Mouse (Mus musculus) frontal cortex, postnatal 36 days (tissue): ENCODE measurements at regions not wholly inside any gene's neighbourhood (a gene's known extent, or its start where the extent isn't known, plus 50 kb on each side); places are given as distances from the start of the nearest gene placed in this dataset.
"Not testable (repeated sequence)": the region's sequence is repeated elsewhere in the genome, so short reads cannot be mapped to it uniquely, and the experiment has no call there.

ENCODE experiments used
- DNase-seq, 2 experiments: peaks; one replicate each; pipeline ENCODE4 v3.0.0; 2022; ENCODE audit warnings: low spot score in 2 of 2

DNA sequence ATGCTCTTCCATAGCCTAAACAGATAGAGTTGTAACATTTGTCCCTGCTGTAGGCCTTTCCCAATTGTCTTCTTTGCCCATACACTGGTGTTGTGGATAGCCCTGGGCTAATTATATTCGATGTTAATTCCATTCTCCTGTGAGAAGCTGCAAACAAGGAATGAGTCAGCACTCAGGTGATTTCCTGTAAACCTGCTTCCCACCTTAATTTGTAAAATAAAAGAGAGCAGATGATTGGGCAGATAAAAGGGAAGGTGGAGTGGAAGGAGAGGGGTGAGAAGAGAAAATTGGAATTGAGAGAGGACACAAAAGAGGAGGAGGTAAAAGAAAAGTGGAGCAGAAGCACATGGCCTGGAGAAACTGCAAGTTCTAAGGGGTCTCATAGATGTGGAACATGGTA is 102.8 kb downstream of the Gc start:
- not testable (repeated sequence) for DNase-seq

DNA sequence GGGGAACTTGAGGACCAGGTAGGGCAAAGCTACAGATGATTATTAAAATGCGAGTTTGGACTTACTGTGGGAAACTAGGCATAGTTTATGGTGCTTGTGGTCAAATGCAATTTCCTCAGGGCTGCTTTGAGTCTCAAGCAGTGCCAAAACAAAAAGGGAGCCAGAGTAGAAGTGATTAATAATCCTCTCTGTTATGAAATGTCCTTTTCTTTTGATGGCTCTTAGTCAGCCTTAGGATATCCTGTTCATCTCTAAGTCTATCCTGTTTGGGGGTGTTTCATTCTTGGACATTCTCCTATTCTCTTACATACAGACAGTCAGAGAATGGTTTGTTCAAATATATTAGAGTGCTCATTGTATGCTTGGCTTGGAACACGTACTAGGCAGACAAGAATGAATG is 109.9 kb downstream of the Gc start:
- DNase-seq = no peak

DNA sequence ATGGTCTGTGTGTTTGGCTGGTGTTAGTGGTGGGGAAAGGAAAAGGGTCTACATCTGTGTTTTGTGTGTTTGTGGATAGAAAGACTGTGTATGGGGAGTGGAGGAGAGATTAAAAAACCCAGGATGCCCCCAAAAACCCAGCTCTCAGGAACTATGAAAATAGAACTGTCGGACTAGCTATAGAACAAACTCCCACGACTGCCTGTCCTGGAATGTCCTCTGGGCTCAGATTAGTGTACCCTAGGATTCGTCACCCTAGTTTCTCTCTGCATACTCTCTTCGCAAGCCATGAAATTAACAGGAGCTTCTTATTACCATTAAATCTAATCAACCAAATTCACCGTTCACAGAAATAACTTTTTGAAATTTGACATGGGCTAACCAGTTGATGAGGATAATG is 117.2 kb downstream of the Gc start:
- peak in 1 of 2 experiments; percentile 1 for DNase-seq

DNA sequence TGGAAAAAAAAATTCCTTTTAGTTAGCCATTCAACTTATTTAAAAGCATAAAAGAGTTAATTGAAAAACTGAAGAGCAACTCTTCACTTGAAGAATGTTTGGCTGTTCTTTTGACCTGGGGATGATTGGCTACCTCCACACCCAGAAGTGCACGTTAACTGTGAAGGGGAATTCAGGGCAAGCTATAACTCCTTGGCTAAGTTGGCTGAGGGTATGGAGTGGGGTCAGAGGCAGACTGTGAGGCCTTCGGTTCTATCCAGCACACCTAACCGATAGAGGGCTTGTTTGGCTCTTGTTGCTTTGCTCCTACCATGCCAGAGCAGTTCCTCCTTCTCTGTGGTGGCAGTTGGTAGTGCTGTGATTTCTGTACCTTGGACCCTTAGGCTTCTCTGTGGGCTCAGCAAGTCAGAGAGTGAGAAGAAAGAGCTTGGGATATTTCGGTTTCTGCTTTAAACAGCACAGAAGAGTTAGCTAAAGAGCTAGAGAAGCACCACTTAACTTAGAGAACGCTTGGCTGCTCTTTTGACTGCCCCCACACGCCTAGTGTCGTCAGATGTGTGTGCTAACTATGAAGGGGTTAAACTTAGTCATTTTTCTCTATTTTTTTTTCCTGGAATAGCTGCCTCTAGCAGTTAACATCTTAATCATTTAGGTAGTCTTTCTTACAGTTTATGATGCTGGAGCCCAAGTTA is 119.6 kb downstream of the Gc start:
- DNase-seq = no peak
